Mouse (Mus musculus) midbrain, postnatal 0 days (tissue): ENCODE data around the gene Gm10961. TPM values are rescaled to one million over a fixed set of nuclear protein-coding genes. Genes with fewer than 3 reads are reported as not detected.

Experiments used
- ATAC-seq: fragments of 200-750 bp; cut with Nextera tagmentation; 2 replicates; pipeline ENCODE4 v1.8.0; 2017; ENCODE audit warnings: moderate number of reproducible peaks, mild to moderate bottlenecking, moderate TSS enrichment, moderate library complexity; ENCODE audit not compliant: low FRiP score
- DNase-seq: peaks from one replicate; pipeline ENCODE4 v3.0.0-alpha.2; 2015; ENCODE audit warnings: low spot score
- H3K27ac ChIP-seq: fragments of 300-500 bp; sonication (generic); 2 replicates; pipeline ENCODE4 v1.5.1; 2014; ENCODE audit warnings: low read depth, mild to moderate bottlenecking, low read length, mixed read lengths
- H3K27me3 ChIP-seq: fragments of 300-500 bp; sonication (generic); 2 replicates; pipeline ENCODE4 v1.6.1; 2014; ENCODE audit warnings: low read length, control low read depth, mixed read lengths; ENCODE audit not compliant: insufficient read depth
- H3K36me3 ChIP-seq: fragments of 300-500 bp; sonication (generic); 2 replicates; pipeline ENCODE4 v1.6.1; 2014; ENCODE audit warnings: low read length, control low read depth, mixed read lengths; ENCODE audit not compliant: insufficient read depth
- H3K4me1 ChIP-seq: fragments of 300-500 bp; sonication (generic); 2 replicates; pipeline ENCODE4 v1.6.1; 2014; ENCODE audit warnings: mild to moderate bottlenecking, control low read depth, antibody characterized with exemption, low read length, mixed read lengths; ENCODE audit not compliant: insufficient read depth
- H3K4me2 ChIP-seq: fragments of 300-500 bp; sonication (generic); 2 replicates; pipeline ENCODE4 v1.6.1; 2014; ENCODE audit warnings: low read depth, mild to moderate bottlenecking, low read length, mixed read lengths; ENCODE audit not compliant: poor library complexity, severe bottlenecking
- H3K4me3 ChIP-seq: fragments of 300-500 bp; sonication (generic); 2 replicates; pipeline ENCODE4 v1.5.1; 2014; ENCODE audit warnings: low read depth, mild to moderate bottlenecking, low read length, moderate library complexity
- H3K9ac ChIP-seq: fragments of 300-500 bp; sonication (generic); replicated peaks from 2 replicates; pipeline ENCODE4 v1.6.1; 2014; ENCODE audit warnings: mild to moderate bottlenecking, low read length, moderate library complexity, mixed read lengths; ENCODE audit not compliant: poor library complexity, severe bottlenecking
- H3K9me3 ChIP-seq: fragments of 300-500 bp; sonication (generic); 2 replicates; pipeline ENCODE4 v1.6.1; 2016; ENCODE audit warnings: low read length, control low read depth
- CTCF ChIP-seq: IDR thresholded peaks from 2 replicates; pipeline ENCODE4 v1.5.1; 2016; ENCODE audit warnings: antibody characterized with exemption, mild to moderate bottlenecking
- WGBS: fragments of 180-500 bp; shearing (Covaris S2); extraction: QIAGEN DNeasy Blood & Tissue Kit; methylation state at CpG from one replicate; pipeline ENCODE4 v1.1.7; 2014; 5-methylcytosine and 5-hydroxymethylcytosine counted together
- polyA plus RNA-seq: library from polyadenylated mRNA; unstranded; fragments of >200 nt; fragmentation: Nextera tagmentation; extraction: Ambion mirVana; gene quantifications from 2 replicates; pipeline ENCODE4 v1.2.1, GENCODE M21; 2015
- total RNA-seq: library from RNA; depleted of rRNA; stranded (reverse); fragments of >200 nt; gene quantifications from 2 replicates; pipeline ENCODE4 v1.2.3, GENCODE M21; 2014

The Gm10961 gene
- total and polyA plus RNA-seq, 2 experiments from 2014 or later = not detected

DNA sequence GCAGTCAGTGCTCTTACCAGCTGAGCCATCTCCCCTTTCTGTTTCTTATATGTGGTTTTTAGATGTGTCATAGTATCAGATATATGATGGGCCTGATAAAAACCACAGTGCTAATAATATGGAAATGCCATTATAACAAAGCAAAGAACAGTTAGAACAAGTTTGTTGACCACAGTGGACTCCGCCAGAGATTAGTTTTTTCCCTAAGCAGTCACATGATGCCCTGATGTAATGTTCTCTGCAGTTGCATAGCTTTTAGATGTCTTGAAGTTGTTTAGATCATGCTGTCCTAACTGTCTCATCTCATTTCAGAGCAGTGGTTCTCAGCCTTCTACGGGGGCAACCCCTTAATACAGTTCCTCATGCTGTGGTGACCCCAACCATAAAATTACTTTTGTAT is 25.0 kb downstream of the Gm10961 start:
- no peak for ATAC-seq
- H3K27me3 ChIP-seq = no peaks in the 10 kb centered on the region
- TF ChIP-seq CTCF = no peak
- H3K4me3 ChIP-seq = no peak overlapping the region
- H3K4me1 ChIP-seq = no peaks in the 10 kb centered on the region
- peaks cover 7% of the 10 kb centered on the region; the same call in 1 of the 2 replicates for H3K36me3 ChIP-seq
- 90% methylated on average over 2 of the region's 2 CpGs for WGBS
- no peaks in the 10 kb centered on the region for H3K9me3 ChIP-seq
- DNase-seq = no peak
- H3K4me2 ChIP-seq = no peak overlapping the region
- no peak overlapping the region for H3K27ac ChIP-seq
- no peak overlapping the region for H3K9ac ChIP-seq

DNA sequence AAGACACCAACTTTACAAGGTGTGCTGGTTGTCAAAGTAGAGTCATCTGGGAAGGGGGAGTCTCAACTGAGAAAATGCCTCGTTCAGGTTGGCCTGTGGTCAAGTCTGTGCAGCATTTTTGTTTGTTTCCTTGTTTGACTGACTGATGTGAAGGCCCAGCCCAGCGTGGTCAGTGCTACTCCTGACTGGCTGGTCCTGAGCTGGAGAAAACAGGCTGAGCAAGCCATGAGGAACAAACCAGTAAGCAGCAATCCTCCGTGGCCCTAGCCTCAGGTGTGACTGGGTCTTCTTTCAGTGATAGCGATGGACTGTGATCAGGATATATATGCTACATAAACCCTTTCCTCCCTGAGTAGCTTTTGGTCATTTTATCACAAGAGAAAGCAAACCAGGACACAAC is 25.8 kb downstream of the Gm10961 start:
- 88% methylated on average over 4 of the region's 4 CpGs for WGBS
- no peaks in the 10 kb centered on the region for H3K9me3 ChIP-seq
- H3K36me3 ChIP-seq = peaks cover 9% of the 10 kb centered on the region; the same call in 1 of the 2 replicates
- no peaks in the 10 kb centered on the region for H3K27me3 ChIP-seq
- no peaks in the 10 kb centered on the region for H3K4me1 ChIP-seq
- no peak overlapping the region for H3K9ac ChIP-seq
- no peak overlapping the region for H3K4me3 ChIP-seq
- no peak for TF ChIP-seq CTCF
- no peak overlapping the region for H3K27ac ChIP-seq
- H3K4me2 ChIP-seq = no peak overlapping the region
- ATAC-seq (no peak), DNase-seq (no peak)

DNA sequence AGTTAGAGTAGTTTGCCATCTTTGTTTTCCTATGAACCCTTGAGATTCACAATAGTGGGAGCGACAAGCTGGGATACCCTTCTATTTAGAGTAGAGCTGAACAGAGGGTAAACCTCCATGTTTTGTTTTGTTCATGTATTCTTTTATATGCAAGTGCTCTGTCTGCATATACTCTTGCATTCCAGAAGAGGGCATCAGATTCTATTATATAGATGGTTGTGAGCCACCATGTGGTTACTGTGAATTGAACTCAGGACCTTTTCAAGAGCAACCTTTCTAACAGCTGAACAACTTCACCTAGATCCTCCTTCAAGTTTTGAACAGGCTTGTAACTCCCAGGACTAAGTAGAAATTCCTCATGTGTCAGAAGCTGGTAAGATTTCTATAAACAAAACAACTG is 27.9 kb downstream of the Gm10961 start:
- 92% methylated on average over 1 of the region's 1 CpGs for WGBS
- no peak for ATAC-seq
- H3K4me2 ChIP-seq = no peak overlapping the region
- no peak overlapping the region for H3K4me3 ChIP-seq
- H3K4me1 ChIP-seq = no peaks in the 10 kb centered on the region
- H3K27ac ChIP-seq = no peak overlapping the region
- peaks cover 10% of the 10 kb centered on the region; the same call in 1 of the 2 replicates for H3K36me3 ChIP-seq
- no peak overlapping the region for H3K9ac ChIP-seq
- no peak for DNase-seq
- H3K9me3 ChIP-seq = no peaks in the 10 kb centered on the region
- no peaks in the 10 kb centered on the region for H3K27me3 ChIP-seq
- peak; percentile 52 for TF ChIP-seq CTCF

DNA sequence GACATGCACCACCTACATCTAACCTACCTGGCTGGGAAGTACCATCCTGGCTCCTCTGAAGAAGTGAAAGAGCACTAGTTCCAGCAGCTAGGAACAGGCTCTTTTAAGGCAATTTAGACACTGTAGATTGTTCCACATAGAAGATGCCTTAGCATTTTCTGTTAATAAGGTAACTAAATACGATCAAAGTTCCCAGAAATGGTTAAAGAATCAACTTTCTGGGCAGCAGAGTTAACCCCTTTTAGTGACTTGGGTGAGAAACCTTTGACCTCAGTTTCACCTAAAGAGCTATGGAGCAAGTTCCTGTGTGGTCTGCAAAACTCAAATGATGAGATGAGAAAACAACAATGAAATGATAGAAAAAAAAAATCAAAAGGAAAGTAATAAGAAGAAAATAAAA is 33.5 kb downstream of the Gm10961 start:
- H3K9ac ChIP-seq = no peak overlapping the region
- WGBS = 89% methylated on average over 1 of the region's 1 CpGs
- TF ChIP-seq CTCF = no peak
- no peak overlapping the region for H3K4me2 ChIP-seq
- DNase-seq (no peak), ATAC-seq (no peak)
- H3K36me3 ChIP-seq = peaks cover 65% of the 10 kb centered on the region
- H3K4me3 ChIP-seq = no peak overlapping the region
- H3K27me3 ChIP-seq = no peaks in the 10 kb centered on the region
- no peaks in the 10 kb centered on the region for H3K9me3 ChIP-seq
- H3K4me1 ChIP-seq = no peaks in the 10 kb centered on the region
- H3K27ac ChIP-seq = no peak overlapping the region

DNA sequence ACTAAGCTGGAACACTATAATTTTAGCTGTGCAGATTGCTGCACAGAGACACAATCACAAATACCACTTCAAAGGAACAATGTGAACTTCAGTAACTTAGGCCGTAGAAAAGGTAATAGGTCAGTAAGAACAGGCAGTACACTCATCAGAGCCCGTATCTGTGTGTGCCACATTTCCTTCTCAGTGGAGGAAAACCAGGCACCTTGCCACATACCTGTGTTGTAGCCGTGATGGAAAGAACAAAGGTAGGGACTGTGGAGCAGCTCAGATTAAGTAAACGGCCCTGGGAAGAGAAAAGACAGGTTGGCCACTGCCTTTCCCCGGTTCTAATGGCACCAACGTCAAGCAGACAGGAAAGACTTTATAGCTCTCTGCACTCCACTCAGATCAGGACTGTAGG is 36.3 kb downstream of the Gm10961 start:
- DNase-seq (no peak), ATAC-seq (no peak)
- TF ChIP-seq CTCF = no peak
- Histone ChIP-seq H3K27ac (no peak overlapping the region), H3K4me3 (no peak overlapping the region), H3K4me2 (no peak overlapping the region), H3K9ac (no peak overlapping the region), H3K4me1 (no peaks in the 10 kb centered on the region), H3K36me3 (peaks cover 75% of the 10 kb centered on the region), H3K27me3 (no peaks in the 10 kb centered on the region), H3K9me3 (no peaks in the 10 kb centered on the region)
- WGBS = 89% methylated on average over 6 of the region's 6 CpGs

DNA sequence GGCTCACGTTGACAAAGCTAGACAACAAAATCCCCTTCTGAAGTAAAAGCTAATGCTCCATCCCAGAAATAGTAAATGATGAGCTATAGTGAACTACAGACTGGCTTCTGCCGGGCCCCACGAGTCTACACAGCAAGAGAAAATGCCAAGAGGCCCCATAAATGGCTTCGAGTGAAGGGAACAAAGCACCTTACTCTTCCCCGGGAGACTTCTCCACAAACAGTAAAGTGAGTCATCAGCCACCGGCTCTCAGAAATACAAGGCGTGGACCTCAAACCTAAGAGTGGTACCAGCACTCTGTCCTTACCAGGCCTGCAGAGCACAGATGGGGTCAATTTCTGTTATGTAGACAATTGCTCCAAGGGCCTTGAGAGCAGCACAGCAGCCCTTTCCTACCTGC is 37.7 kb downstream of the Gm10961 start:
- peaks cover 83% of the 10 kb centered on the region for H3K36me3 ChIP-seq
- no peaks in the 10 kb centered on the region for H3K27me3 ChIP-seq
- H3K4me2 ChIP-seq = no peak overlapping the region
- WGBS = 93% methylated on average over 7 of the region's 7 CpGs
- H3K4me1 ChIP-seq = no peaks in the 10 kb centered on the region
- no peak for DNase-seq
- no peak overlapping the region for H3K4me3 ChIP-seq
- no peak for TF ChIP-seq CTCF
- H3K9ac ChIP-seq = no peak overlapping the region
- H3K27ac ChIP-seq = no peak overlapping the region
- H3K9me3 ChIP-seq = no peaks in the 10 kb centered on the region
- no peak for ATAC-seq
